ENCODE assay signal across 10 mouse cellular contexts in genomic region chr6:52663021-52663420, GRCm38 (mm10). TPM values are rescaled to one million over a fixed set of nuclear protein-coding genes. Genes with fewer than 3 reads are reported as not detected.
DNase-seq lines count a peak whose midpoint lies in the region; ATAC-seq and TF ChIP-seq lines count a peak whose summit lies in the region.
"Had no signal": no experiment of that assay in that cellular context is flagged by ENCODE, and none has a peak within 500 bp of the region (broad histone marks: within the 10 kb centered on the region; RNA-seq: fewer than 3 reads in every experiment).

No protein-coding gene starts in this region.

- peak; percentile 9; the same call in 1 of the 2 replicates for TF ChIP-seq CTCF in brain, embryonic 14.5 days (IDR thresholded peaks at IDR 0.05; ENCODE audit: borderline replicate concordance, extremely low read depth, insufficient read depth, insufficient read length)
- peak; percentile 66 for TF ChIP-seq CTCF in lung, postnatal 0 days (IDR thresholded peaks at IDR 0.05)

- peak; percentile 3 for DNase-seq in embryonic facial prominence, embryonic 11.5 days (ENCODE audit: low spot score)
- no peak for DNase-seq in embryonic facial prominence, embryonic 10.5 days (ENCODE audit: low spot score)
- peak; percentile 46 for DNase-seq in A20 (ENCODE audit: low read depth, low spot score)
- no peak for DNase-seq in brain, embryonic 14.5 days (ENCODE audit: low read depth)
- DNase-seq in lung, postnatal 0 days (ENCODE audit: low spot score): peak; percentile 20
- no peak for DNase-seq in layer of hippocampus, postnatal 14 days (ENCODE audit: low spot score in 2 of 2)
- DNase-seq in left cerebral cortex, postnatal 36 days (ENCODE audit: low spot score in 2 of 2): no peak

- no peaks in the 10 kb centered on the region for H3K27me3 ChIP-seq in embryonic facial prominence, embryonic 11.5 days (ENCODE audit: control insufficient read depth, insufficient read depth, low read length)
- no peaks in the 10 kb centered on the region for H3K27me3 ChIP-seq in embryonic facial prominence, embryonic 10.5 days (replicated peaks; ENCODE audit: low read depth, poor library complexity, severe bottlenecking)
- H3K27me3 ChIP-seq in lung, postnatal 0 days (replicated peaks; ENCODE audit: insufficient read depth, low read length): no peaks in the 10 kb centered on the region
- no peaks in the 10 kb centered on the region for H3K27me3 ChIP-seq in hindbrain, embryonic 16.5 days (replicated peaks; ENCODE audit: control insufficient read depth, insufficient read depth, low read length)
- H3K27me3 ChIP-seq: midbrain, embryonic 12.5 days had no signal

- no peak overlapping the region for H3K4me3 ChIP-seq in embryonic facial prominence, embryonic 11.5 days (ENCODE audit: low read depth, low read length)
- H3K4me3 ChIP-seq in embryonic facial prominence, embryonic 10.5 days: no peak overlapping the region
- no peak overlapping the region for H3K4me3 ChIP-seq in lung, postnatal 0 days (ENCODE audit: low read depth, low read length)
- H3K4me3 ChIP-seq in hindbrain, embryonic 16.5 days (ENCODE audit: low read length): no peak overlapping the region
- H3K4me3 ChIP-seq: midbrain, embryonic 12.5 days had no signal

- no peak for TF ChIP-seq EP300 in lung, postnatal 0 days (IDR thresholded peaks at IDR 0.05)

- WGBS in embryonic facial prominence, embryonic 11.5 days: 41% methylated on average over 5 of the region's 5 CpGs
- WGBS in embryonic facial prominence, embryonic 10.5 days: 51% methylated on average over 5 of the region's 5 CpGs
- WGBS in lung, postnatal 0 days: 24% methylated on average over 5 of the region's 5 CpGs
- 55% methylated on average over 5 of the region's 5 CpGs for WGBS in hindbrain, embryonic 16.5 days

- H3K9me3 ChIP-seq in embryonic facial prominence, embryonic 11.5 days (replicated peaks; ENCODE audit: control insufficient read depth, low read length): no peaks in the 10 kb centered on the region
- no peaks in the 10 kb centered on the region for H3K9me3 ChIP-seq in embryonic facial prominence, embryonic 10.5 days
- H3K9me3 ChIP-seq in lung, postnatal 0 days (ENCODE audit: low read length): no peaks in the 10 kb centered on the region
- H3K9me3 ChIP-seq in hindbrain, embryonic 16.5 days (ENCODE audit: control insufficient read depth, low read length): no peaks in the 10 kb centered on the region
- H3K9me3 ChIP-seq: midbrain, embryonic 12.5 days had no signal

- H3K36me3 ChIP-seq in embryonic facial prominence, embryonic 11.5 days (replicated peaks; ENCODE audit: control insufficient read depth, insufficient read depth, low read depth, low read length): no peaks in the 10 kb centered on the region
- H3K36me3 ChIP-seq in embryonic facial prominence, embryonic 10.5 days (replicated peaks): no peaks in the 10 kb centered on the region
- no peaks in the 10 kb centered on the region for H3K36me3 ChIP-seq in lung, postnatal 0 days (ENCODE audit: insufficient read depth, low read length)
- H3K36me3 ChIP-seq in hindbrain, embryonic 16.5 days (ENCODE audit: control insufficient read depth, insufficient read depth, low read length): no peaks in the 10 kb centered on the region
- H3K36me3 ChIP-seq: midbrain, embryonic 12.5 days had no signal

- intact Hi-C loops in left cerebral cortex, postnatal 36 days (cut with DNase I): no loop called here

- no peak overlapping the region for H3K27ac ChIP-seq in embryonic facial prominence, embryonic 11.5 days (replicated peaks; ENCODE audit: low read depth, low read length)
- H3K27ac ChIP-seq in embryonic facial prominence, embryonic 10.5 days (replicated peaks): no peak overlapping the region
- no peak overlapping the region for H3K27ac ChIP-seq in lung, postnatal 0 days (ENCODE audit: low read length)
- no peak overlapping the region for H3K27ac ChIP-seq in hindbrain, embryonic 16.5 days (ENCODE audit: low read depth, low read length)
- H3K27ac ChIP-seq: midbrain, embryonic 12.5 days had no signal

- H3K4me2 ChIP-seq in embryonic facial prominence, embryonic 11.5 days (ENCODE audit: low read depth, low read length): no peak overlapping the region
- no peak overlapping the region for H3K4me2 ChIP-seq in lung, postnatal 0 days (replicated peaks; ENCODE audit: low read depth, low read length)
- H3K4me2 ChIP-seq in hindbrain, embryonic 16.5 days (ENCODE audit: low read length): no peak overlapping the region
- H3K4me2 ChIP-seq: midbrain, embryonic 12.5 days had no signal

- TF ChIP-seq POLR2A in brain, embryonic 14.5 days (IDR thresholded peaks at IDR 0.05; ENCODE audit: borderline replicate concordance, extremely low read depth, insufficient read depth, insufficient read length, poor library complexity, severe bottlenecking): no peak

- no peaks in the 10 kb centered on the region for H3K4me1 ChIP-seq in embryonic facial prominence, embryonic 11.5 days (ENCODE audit: control insufficient read depth, insufficient read depth, low read length)
- H3K4me1 ChIP-seq in embryonic facial prominence, embryonic 10.5 days: peaks cover 6% of the 10 kb centered on the region; the same call in 1 of the 2 replicates
- H3K4me1 ChIP-seq in lung, postnatal 0 days (ENCODE audit: insufficient read depth, low read depth, low read length): no peaks in the 10 kb centered on the region
- H3K4me1 ChIP-seq in hindbrain, embryonic 16.5 days (ENCODE audit: control insufficient read depth, insufficient read depth, low read depth, low read length): no peaks in the 10 kb centered on the region
- H3K4me1 ChIP-seq: midbrain, embryonic 12.5 days had no signal

- ATAC-seq in embryonic facial prominence, embryonic 11.5 days (replicated peaks; ENCODE audit: insufficient number of reproducible peaks, low FRiP score, low TSS enrichment, low read depth): no peak
- no peak for ATAC-seq in lung, postnatal 0 days
- ATAC-seq in hindbrain, embryonic 16.5 days: no peak
- ATAC-seq: inflammation-experienced regulatory T-cells, adult 6 months had no signal

- no peak overlapping the region for H3K9ac ChIP-seq in embryonic facial prominence, embryonic 11.5 days (replicated peaks; ENCODE audit: low read length)
- H3K9ac ChIP-seq in lung, postnatal 0 days (replicated peaks; ENCODE audit: low read depth): no peak overlapping the region
- no peak overlapping the region for H3K9ac ChIP-seq in hindbrain, embryonic 16.5 days (ENCODE audit: low read depth, low read length)
- H3K9ac ChIP-seq: midbrain, embryonic 12.5 days had no signal

RNA-seq across cellular contexts. Expression of gene Hibadh, which starts 22.8 kb away (rescaled TPM):
- 52.7 and 60.5 TPM in 2 replicates for polyA plus RNA-seq in embryonic facial prominence, embryonic 11.5 days (2014; fragmentation: Nextera tagmentation; extraction: Ambion mirVana)
- polyA plus RNA-seq in embryonic facial prominence, embryonic 10.5 days (2016; fragmentation: Nextera tagmentation; extraction: Ambion mirVana): 80.1 and 81.6 TPM in 2 replicates
- 32.2 and 34.2 TPM in 2 replicates for polyA plus RNA-seq in brain, embryonic 14.5 days (2012; rRNA removed)
- polyA plus RNA-seq in lung, postnatal 0 days (2015; fragmentation: Nextera tagmentation; extraction: Ambion mirVana): 113 and 119 TPM in 2 replicates
- polyA plus RNA-seq in hindbrain, embryonic 16.5 days (2015; fragmentation: Nextera tagmentation; extraction: Ambion mirVana): 72.9 and 82.7 TPM in 2 replicates
- 10 to 100 TPM; 40.1 to 40.6 TPM for total RNA-seq in layer of hippocampus, postnatal 14 days (2021)
- total RNA-seq in left cerebral cortex, postnatal 36 days (2021): 10 to 100 TPM; 45.2 to 47.2 TPM

RNA-seq across cellular contexts. Expression of gene Tax1bp1, which starts 50.5 kb away (rescaled TPM):
- 146 and 156 TPM in 2 replicates for polyA plus RNA-seq in embryonic facial prominence, embryonic 11.5 days (2014; fragmentation: Nextera tagmentation; extraction: Ambion mirVana)
- polyA plus RNA-seq in embryonic facial prominence, embryonic 10.5 days (2016; fragmentation: Nextera tagmentation; extraction: Ambion mirVana): 115 and 130 TPM in 2 replicates
- polyA plus RNA-seq in brain, embryonic 14.5 days (2012; rRNA removed): 53.1 and 65.7 TPM in 2 replicates
- polyA plus RNA-seq in lung, postnatal 0 days (2015; fragmentation: Nextera tagmentation; extraction: Ambion mirVana): 234 and 235 TPM in 2 replicates
- 140 and 163 TPM in 2 replicates for polyA plus RNA-seq in hindbrain, embryonic 16.5 days (2015; fragmentation: Nextera tagmentation; extraction: Ambion mirVana)
- total RNA-seq in layer of hippocampus, postnatal 14 days (2021): 100 to 1,000 TPM; 118 to 119 TPM
- 100 to 1,000 TPM; 125 TPM for total RNA-seq in left cerebral cortex, postnatal 36 days (2021)

Comparison
In these comparisons a context has a peak if more than half of its experiments do, and no peak if none do; other contexts are left out.
1. DNase-seq: peak in embryonic facial prominence, embryonic 11.5 days (single experiment), A20 (single experiment) and lung, postnatal 0 days (single experiment); none in embryonic facial prominence, embryonic 10.5 days (single experiment), brain, embryonic 14.5 days (single experiment), layer of hippocampus, postnatal 14 days (0 of 2) and left cerebral cortex, postnatal 36 days (0 of 2).